ENCODE assay signal across 8 mouse cellular contexts in genomic region chr15:77799491-77800474, GRCm38 (mm10). TPM values are rescaled to one million over a fixed set of nuclear protein-coding genes. Genes with fewer than 3 reads are reported as not detected.
A peak's percentile ranks its signal among the peaks of the same experiment; 100 is the strongest.
DNase-seq lines count a peak whose midpoint lies in the region; ATAC-seq and TF ChIP-seq lines count a peak whose summit lies in the region.

No protein-coding gene starts in this region.

- peak overlapping the region; percentile 99 for H3K27ac ChIP-seq in heart, embryonic 16.5 days (ENCODE audit: low read length)
- peak overlapping the region; percentile 55 for H3K27ac ChIP-seq in ES-Bruce4 (ENCODE audit: insufficient read depth, low read length)
- peak overlapping the region; percentile 61; the same call in 1 of the 2 replicates for H3K27ac ChIP-seq in forebrain, embryonic 15.5 days (replicated peaks)
- H3K27ac ChIP-seq in midbrain, embryonic 15.5 days = peak overlapping the region; percentile 43; the same call in 1 of the 2 replicates

- no peak overlapping the region for H3K4me3 ChIP-seq in heart, embryonic 16.5 days (ENCODE audit: low read length)
- H3K4me3 ChIP-seq in ES-Bruce4 (ENCODE audit: low read depth, low read length) = no peak overlapping the region
- no peak overlapping the region for H3K4me3 ChIP-seq in forebrain, embryonic 15.5 days
- H3K4me3 ChIP-seq in midbrain, embryonic 15.5 days = no peak overlapping the region

- ATAC-seq in heart, embryonic 16.5 days (replicated peaks; ENCODE audit: extremely low read depth, insufficient read depth, low FRiP score) = no peak
- ATAC-seq in forebrain, embryonic 15.5 days (replicated peaks) = no peak
- ATAC-seq in midbrain, embryonic 15.5 days (replicated peaks) = no peak

- H3K36me3 ChIP-seq in heart, embryonic 16.5 days (ENCODE audit: control insufficient read depth, insufficient read depth) = peaks cover 15% of the 10 kb centered on the region
- peaks cover 20% of the 10 kb centered on the region for H3K36me3 ChIP-seq in ES-Bruce4 (ENCODE audit: control insufficient read depth, insufficient read depth, low read length, poor library complexity, severe bottlenecking)
- H3K36me3 ChIP-seq in forebrain, embryonic 15.5 days = peaks cover 3% of the 10 kb centered on the region; the same call in 1 of the 2 replicates
- H3K36me3 ChIP-seq in midbrain, embryonic 15.5 days (replicated peaks) = no peaks in the 10 kb centered on the region

- no peak for TF ChIP-seq POLR2A in ES-Bruce4 (IDR thresholded peaks at IDR 0.05; ENCODE audit: insufficient read depth, low read length)

- H3K27me3 ChIP-seq in heart, embryonic 16.5 days (ENCODE audit: control insufficient read depth, insufficient read depth, low read length) = no peaks in the 10 kb centered on the region
- no peaks in the 10 kb centered on the region for H3K27me3 ChIP-seq in ES-Bruce4 (ENCODE audit: control insufficient read depth, insufficient read depth, low read length, poor library complexity, severe bottlenecking)
- H3K27me3 ChIP-seq in forebrain, embryonic 15.5 days = no peaks in the 10 kb centered on the region
- H3K27me3 ChIP-seq in midbrain, embryonic 15.5 days (replicated peaks) = no peaks in the 10 kb centered on the region

- no peak for DNase-seq in heart, adult 8-10 months (ENCODE audit: low spot score)
- DNase-seq in embryo, embryonic 11 days = no peak
- DNase-seq in adrenal gland, postnatal 4 days (ENCODE audit: low spot score in 2 of 2) = no peak
- DNase-seq in frontal cortex, postnatal 25 days (ENCODE audit: low spot score in 2 of 2) = no peak

- peak overlapping the region; percentile 70 for H3K9ac ChIP-seq in heart, embryonic 16.5 days (ENCODE audit: low read length)
- H3K9ac ChIP-seq in ES-Bruce4 (ENCODE audit: low read depth, poor library complexity, severe bottlenecking) = no peak overlapping the region
- no peak overlapping the region for H3K9ac ChIP-seq in forebrain, embryonic 15.5 days (replicated peaks)
- no peak overlapping the region for H3K9ac ChIP-seq in midbrain, embryonic 15.5 days

- H3K4me1 ChIP-seq in heart, embryonic 16.5 days (ENCODE audit: control insufficient read depth, insufficient read depth, low read length) = peaks cover 79% of the 10 kb centered on the region
- H3K4me1 ChIP-seq in ES-Bruce4 (ENCODE audit: control insufficient read depth, insufficient read depth, low read length) = peaks cover 13% of the 10 kb centered on the region
- H3K4me1 ChIP-seq in forebrain, embryonic 15.5 days = no peaks in the 10 kb centered on the region
- peaks cover 11% of the 10 kb centered on the region for H3K4me1 ChIP-seq in midbrain, embryonic 15.5 days

- no peaks in the 10 kb centered on the region for H3K9me3 ChIP-seq in heart, embryonic 16.5 days (replicated peaks; ENCODE audit: control insufficient read depth, low read length)
- H3K9me3 ChIP-seq in ES-Bruce4 (replicated peaks; ENCODE audit: control insufficient read depth, insufficient read depth, low read length, poor library complexity, severe bottlenecking) = no peaks in the 10 kb centered on the region
- H3K9me3 ChIP-seq in forebrain, embryonic 15.5 days = no peaks in the 10 kb centered on the region
- H3K9me3 ChIP-seq in midbrain, embryonic 15.5 days = no peaks in the 10 kb centered on the region

- peak overlapping the region; percentile 46; the same call in 1 of the 2 replicates for H3K4me2 ChIP-seq in heart, embryonic 16.5 days (ENCODE audit: low read depth, low read length)
- no peak overlapping the region for H3K4me2 ChIP-seq in forebrain, embryonic 15.5 days (replicated peaks)
- no peak overlapping the region for H3K4me2 ChIP-seq in midbrain, embryonic 15.5 days

- WGBS in heart, embryonic 16.5 days = 65% methylated on average over 8 of the region's 8 CpGs
- WGBS in forebrain, embryonic 15.5 days = 86% methylated on average over 8 of the region's 8 CpGs
- WGBS in midbrain, embryonic 15.5 days = 85% methylated on average over 8 of the region's 8 CpGs

- TF ChIP-seq CTCF in ES-Bruce4 (IDR thresholded peaks at IDR 0.05; ENCODE audit: low read depth, low read length) = no peak

- no peak for TF ChIP-seq EP300 in ES-Bruce4 (IDR thresholded peaks at IDR 0.05; ENCODE audit: insufficient read depth, low read depth, low read length)

RNA-seq across cellular contexts. Expression of gene Myh9, which starts 42.2 kb away (rescaled TPM):
- 22.8 and 29.7 TPM in 2 replicates for polyA plus RNA-seq in heart, embryonic 16.5 days (2015; fragmentation: Nextera tagmentation; extraction: Ambion mirVana)
- 100 to 1,000 TPM in 1 of 4 experiments, 10 to 100 TPM in 3; 72.5 to 127 (median 97.2) TPM for total RNA-seq in heart, adult 8-10 months (2022)
- 584 and 601 TPM in 2 replicates for polyA plus RNA-seq in ES-Bruce4 (2011; ENCODE audit: insufficient read depth, insufficient read length, low read depth, missing spikeins)
- 12.3 and 12.4 TPM in 2 replicates for polyA plus RNA-seq in forebrain, embryonic 15.5 days (2015; fragmentation: Nextera tagmentation; extraction: Ambion mirVana)
- 11.9 and 14.2 TPM in 2 replicates for polyA plus RNA-seq in midbrain, embryonic 15.5 days (2015; fragmentation: Nextera tagmentation; extraction: Ambion mirVana)
- total RNA-seq in adrenal gland, postnatal 4 days (2021) = 100 to 1,000 TPM; 251 to 311 TPM

RNA-seq across cellular contexts. Expression of gene Apol8, which starts 43.0 kb away (rescaled TPM):
- 0.05 TPM in 1 of 2 replicates, not detected in the other for polyA plus RNA-seq in heart, embryonic 16.5 days (2015; fragmentation: Nextera tagmentation; extraction: Ambion mirVana)
- not detected for total RNA-seq in heart, adult 8-10 months (2022)
- 1.4 and 1.9 TPM in 2 replicates for polyA plus RNA-seq in ES-Bruce4 (2011; ENCODE audit: insufficient read depth, insufficient read length, low read depth, missing spikeins)
- polyA plus RNA-seq in forebrain, embryonic 15.5 days (2015; fragmentation: Nextera tagmentation; extraction: Ambion mirVana) = 0.20 TPM in 1 of 2 replicates, not detected in the other
- polyA plus RNA-seq in midbrain, embryonic 15.5 days (2015; fragmentation: Nextera tagmentation; extraction: Ambion mirVana) = 0.18 and 0.23 TPM in 2 replicates
- 1 to 10 TPM; 1.7 to 4.8 TPM for total RNA-seq in adrenal gland, postnatal 4 days (2021)

Comparison
In these comparisons a context has a peak if more than half of its experiments do, and no peak if none do; other contexts are left out.
1. H3K27ac ChIP-seq: peak in every context shown above with its lines; median percentile 99 in heart, embryonic 16.5 days; 61 in forebrain, embryonic 15.5 days; 55 in ES-Bruce4; 43 in midbrain, embryonic 15.5 days.
2. RNA of gene Myh9, which starts 42.2 kb away (polyA plus RNA-seq): 584 to 601 TPM in ES-Bruce4; 22.8 to 29.7 TPM in heart, embryonic 16.5 days, 11.9 to 14.2 TPM in midbrain, embryonic 15.5 days and 12.3 to 12.4 TPM in forebrain, embryonic 15.5 days; every median in the first group is over 10 times any median in the second.